Mouse (Mus musculus) thymus, postnatal 36 days (tissue): ENCODE measurements around the gene Thop1.
"Not testable (repeated sequence)": the region's sequence is repeated elsewhere in the genome, so short reads cannot be mapped to it uniquely, and the experiment has no call there.

Experiments
- DNase-seq, 2 experiments: peaks; one replicate each; pipeline ENCODE4 v3.0.0; 2022; ENCODE audit warnings: mixed read lengths in 2 of 2

Gene Thop1

GRCm38 (mm10) chr10:81058896-81059295, 10.9 kb upstream of the Thop1 start:
- DNase-seq, result no peak

- DNase-seq, result peak; percentile 96 to 97
Measured at GRCm38 (mm10) chr10:81059603-81060543, 10.0 kb upstream of the Thop1 start, which contains the start of gene Sgta. Gene Sgta, minus strand, starts transcription at chr10:81060181.

GRCm38 (mm10) chr10:81062710-81063109, 7.1 kb upstream of the Thop1 start:
- DNase-seq, result no peak

GRCm38 (mm10) chr10:81064519-81064918, 5.3 kb upstream of the Thop1 start:
- not testable (repeated sequence) for DNase-seq

- no peak for DNase-seq
Measured at GRCm38 (mm10) chr10:81068706-81069105, 1.1 kb upstream of the Thop1 start.

- DNase-seq, result no peak
Measured at GRCm38 (mm10) chr10:81072290-81072689, 2.5 kb downstream of the Thop1 start.

GRCm38 (mm10) chr10:81073464-81073863, 3.6 kb downstream of the Thop1 start:
- peak in 1 of 2 experiments; percentile 34 for DNase-seq

GRCm38 (mm10) chr10:81075734-81076133, 5.9 kb downstream of the Thop1 start:
- DNase-seq, result no peak

GRCm38 (mm10) chr10:81076356-81076755, 6.5 kb downstream of the Thop1 start:
- DNase-seq, result no peak

GRCm38 (mm10) chr10:81077916-81078315, 8.1 kb downstream of the Thop1 start:
- no peak for DNase-seq

- no peak for DNase-seq
Measured at GRCm38 (mm10) chr10:81080008-81080655, 10.3 kb downstream of the Thop1 start.

GRCm38 (mm10) chr10:81082168-81082960, 12.5 kb downstream of the Thop1 start:
- peak; percentile 61 to 75 for DNase-seq

GRCm38 (mm10) chr10:81087021-81087420, 17.2 kb downstream of the Thop1 start:
- DNase-seq, result peak; percentile 39 to 47

- no peak for DNase-seq
Measured at GRCm38 (mm10) chr10:81089216-81089615, 19.4 kb downstream of the Thop1 start.

GRCm38 (mm10) chr10:81090621-81091020, 20.8 kb downstream of the Thop1 start:
- no peak for DNase-seq

GRCm38 (mm10) chr10:81092465-81093250, 22.8 kb downstream of the Thop1 start:
- DNase-seq, result no peak

GRCm38 (mm10) chr10:81094931-81095678, 25.3 kb downstream of the Thop1 start:
- DNase-seq, result no peak

- DNase-seq, result peak; percentile 98 to 99
Measured at GRCm38 (mm10) chr10:81105565-81106112, 35.8 kb downstream of the Thop1 start, which contains the start of gene Map2k2. Gene Map2k2, plus strand, starts transcription at chr10:81105915.

- DNase-seq, result peak; percentile 86 to 88
Measured at GRCm38 (mm10) chr10:81106113-81106721, 36.4 kb downstream of the Thop1 start.

- DNase-seq, result no peak
Measured at GRCm38 (mm10) chr10:81112946-81113345, 43.1 kb downstream of the Thop1 start.
